Comparison of ENCODE assay signal across 8 mouse cellular contexts in the genomic region with DNA sequence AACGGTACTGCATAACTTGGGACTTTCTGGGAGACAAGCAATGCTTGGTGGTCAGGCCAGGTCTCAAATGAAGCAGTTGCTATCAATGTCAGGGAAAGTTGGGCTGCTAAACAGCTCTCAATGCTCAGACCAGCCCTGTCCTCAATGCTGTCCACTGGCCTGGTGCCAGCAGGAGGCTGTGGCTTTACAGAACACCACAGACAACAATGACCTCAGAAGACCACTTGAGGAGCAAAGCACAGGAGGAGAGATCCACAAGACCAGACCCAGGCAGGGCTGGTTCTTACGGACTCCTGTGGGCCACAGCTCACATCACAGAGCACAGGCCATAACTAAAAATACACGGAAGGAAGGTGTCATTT. TPM values are rescaled to one million over a fixed set of nuclear protein-coding genes. Genes with fewer than 3 reads are reported as not detected.
DNase-seq lines count a peak whose midpoint lies in the region; ATAC-seq lines count a peak whose summit lies in the region.

No protein-coding gene starts in this region.

- H3K4me3 ChIP-seq in embryonic facial prominence, embryonic 13.5 days, result no peak overlapping the region
- H3K4me3 ChIP-seq in hindbrain, embryonic 15.5 days, result no peak overlapping the region
- no peak overlapping the region for H3K4me3 ChIP-seq in stomach, embryonic 16.5 days (replicated peaks; ENCODE audit: low read length)

- intact Hi-C loops in gastrocnemius, postnatal 14 days (cut with DNase I; ENCODE audit: low total_unique reads), result no loop called here

- H3K27ac ChIP-seq in embryonic facial prominence, embryonic 13.5 days, result peak overlapping the region; percentile 84
- peak overlapping the region; percentile 60 for H3K27ac ChIP-seq in hindbrain, embryonic 15.5 days (replicated peaks)
- H3K27ac ChIP-seq in stomach, embryonic 16.5 days (ENCODE audit: low read length), result peak overlapping the region; percentile 43; the same call in 1 of the 2 replicates

- no peak for ATAC-seq in embryonic facial prominence, embryonic 13.5 days (ENCODE audit: insufficient number of reproducible peaks, insufficient read depth, low FRiP score, low TSS enrichment, low read depth)
- no peak for ATAC-seq in hindbrain, embryonic 15.5 days (ENCODE audit: low FRiP score, low read depth)
- no peak for ATAC-seq in stomach, embryonic 16.5 days (ENCODE audit: insufficient read depth, low FRiP score)

- H3K36me3 ChIP-seq in embryonic facial prominence, embryonic 13.5 days, result peaks cover 34% of the 10 kb centered on the region
- no peaks in the 10 kb centered on the region for H3K36me3 ChIP-seq in hindbrain, embryonic 15.5 days
- no peaks in the 10 kb centered on the region for H3K36me3 ChIP-seq in stomach, embryonic 16.5 days (ENCODE audit: control insufficient read depth, insufficient read depth, low read length)

- WGBS in embryonic facial prominence, embryonic 13.5 days, result 38% methylated on average over 3 of the region's 3 CpGs
- 57% methylated on average over 3 of the region's 3 CpGs for WGBS in hindbrain, embryonic 15.5 days
- WGBS in stomach, embryonic 16.5 days, result 56% methylated on average over 3 of the region's 3 CpGs

- no peak overlapping the region for H3K9ac ChIP-seq in embryonic facial prominence, embryonic 13.5 days
- no peak overlapping the region for H3K9ac ChIP-seq in hindbrain, embryonic 15.5 days
- H3K9ac ChIP-seq in stomach, embryonic 16.5 days (ENCODE audit: low read length), result no peak overlapping the region

- H3K4me1 ChIP-seq in embryonic facial prominence, embryonic 13.5 days, result peaks cover 23% of the 10 kb centered on the region
- peaks cover 22% of the 10 kb centered on the region for H3K4me1 ChIP-seq in hindbrain, embryonic 15.5 days (replicated peaks)
- H3K4me1 ChIP-seq in stomach, embryonic 16.5 days (ENCODE audit: control insufficient read depth, insufficient read depth, low read length), result peaks cover 16% of the 10 kb centered on the region

- 0 out of 2 replicates have a peak overlapping the region, but pooled peaks have one; percentile 11 for H3K4me2 ChIP-seq in embryonic facial prominence, embryonic 13.5 days
- no peak overlapping the region for H3K4me2 ChIP-seq in hindbrain, embryonic 15.5 days
- no peak overlapping the region for H3K4me2 ChIP-seq in stomach, embryonic 16.5 days (ENCODE audit: low read depth, low read length)

- DNase-seq in gastrocnemius, postnatal 14 days, result peak; percentile 61
- no peak for DNase-seq in gastrocnemius, adult 18-20 months (ENCODE audit: low spot score)
- DNase-seq in 416B (ENCODE audit: low read depth), result peak; percentile 70
- no peak for DNase-seq in right cerebral cortex, postnatal 25 days
- DNase-seq in urinary bladder, adult 2 months (ENCODE audit: low spot score), result no peak

- H3K9me3 ChIP-seq in embryonic facial prominence, embryonic 13.5 days, result no peaks in the 10 kb centered on the region
- H3K9me3 ChIP-seq in hindbrain, embryonic 15.5 days, result no peaks in the 10 kb centered on the region
- no peaks in the 10 kb centered on the region for H3K9me3 ChIP-seq in stomach, embryonic 16.5 days (replicated peaks; ENCODE audit: control insufficient read depth, low read length)

- no peaks in the 10 kb centered on the region for H3K27me3 ChIP-seq in embryonic facial prominence, embryonic 13.5 days
- H3K27me3 ChIP-seq in hindbrain, embryonic 15.5 days, result no peaks in the 10 kb centered on the region
- H3K27me3 ChIP-seq in stomach, embryonic 16.5 days (ENCODE audit: control insufficient read depth, insufficient read depth, low read length), result no peaks in the 10 kb centered on the region

RNA-seq across cellular contexts. Expression of a gene that starts 59.3 kb away (rescaled TPM):
- 10 to 100 TPM; 19.5 to 24.1 TPM for total RNA-seq in gastrocnemius, postnatal 14 days (2021)
- 10 to 100 TPM; 25.7 to 30.2 TPM for total RNA-seq in gastrocnemius, adult 18-20 months (2021)
- polyA plus RNA-seq in embryonic facial prominence, embryonic 13.5 days (2015; fragmentation: Nextera tagmentation; extraction: Ambion mirVana), result 23.0 and 25.7 TPM in 2 replicates
- polyA plus RNA-seq in hindbrain, embryonic 15.5 days (2015; fragmentation: Nextera tagmentation; extraction: Ambion mirVana), result 16.1 and 17.9 TPM in 2 replicates
- 15.1 and 17.4 TPM in 2 replicates for polyA plus RNA-seq in stomach, embryonic 16.5 days (2015; fragmentation: Nextera tagmentation; extraction: Ambion mirVana)
- 11.2 and 15.8 TPM in 2 replicates for polyA plus RNA-seq in urinary bladder, adult 2 months (2012; rRNA removed)

Comparison
In these comparisons a context has a peak if more than half of its experiments do, and no peak if none do; other contexts are left out.
1. DNase-seq: peak in gastrocnemius, postnatal 14 days (single experiment) and 416B (single experiment); none in gastrocnemius, adult 18-20 months (single experiment), right cerebral cortex, postnatal 25 days (single experiment) and urinary bladder, adult 2 months (single experiment).
2. Peak in every context shown above with its lines, with median percentiles within 50 percentile points of each other: H3K27ac ChIP-seq.